Comparison of ENCODE assay signal across 8 mouse cellular contexts in genomic region chr13:41079421-41079780, GRCm38 (mm10). TPM values are rescaled to one million over a fixed set of nuclear protein-coding genes. Genes with fewer than 3 reads are reported as not detected.
DNase-seq lines count a peak whose midpoint lies in the region; ATAC-seq and TF ChIP-seq lines count a peak whose summit lies in the region.

Gene Mak (minus strand): TSS chr13:41079706.

- ATAC-seq in heart, embryonic 15.5 days (replicated peaks; ENCODE audit: insufficient number of reproducible peaks, insufficient read depth, low FRiP score, low read depth), result peak; percentile 78; the same call in 1 of the 2 replicates
- peak; percentile 94 for ATAC-seq in liver, embryonic 13.5 days (ENCODE audit: low read depth)
- peak; percentile 93 for ATAC-seq in neural tube, embryonic 12.5 days (ENCODE audit: low FRiP score, low read depth)
- ATAC-seq in stomach, embryonic 16.5 days (ENCODE audit: insufficient read depth, low FRiP score), result peak; percentile 90

- H3K9ac ChIP-seq in heart, embryonic 15.5 days, result no peak within 1 kb of the TSS
- H3K9ac ChIP-seq in liver, embryonic 13.5 days, result peak within 1 kb of the TSS; percentile 45
- peak within 1 kb of the TSS; percentile 48; the same call in 1 of the 2 replicates for H3K9ac ChIP-seq in neural tube, embryonic 12.5 days
- H3K9ac ChIP-seq in stomach, embryonic 16.5 days (ENCODE audit: low read length), result peak within 1 kb of the TSS; percentile 51

- no peak within 1 kb of the TSS for H3K27ac ChIP-seq in gastrocnemius, adult 2 months
- no peak within 1 kb of the TSS for H3K27ac ChIP-seq in heart, embryonic 15.5 days
- H3K27ac ChIP-seq in liver, embryonic 13.5 days, result no peak within 1 kb of the TSS
- H3K27ac ChIP-seq in neural tube, embryonic 12.5 days, result no peak within 1 kb of the TSS
- H3K27ac ChIP-seq in stomach, embryonic 16.5 days (ENCODE audit: low read length), result no peak within 1 kb of the TSS

- peaks cover 24% of the 10 kb centered on the region for H3K27me3 ChIP-seq in heart, embryonic 15.5 days
- H3K27me3 ChIP-seq in liver, embryonic 13.5 days, result peaks cover 66% of the 10 kb centered on the region
- H3K27me3 ChIP-seq in neural tube, embryonic 12.5 days (replicated peaks), result peaks cover 23% of the 10 kb centered on the region
- H3K27me3 ChIP-seq in stomach, embryonic 16.5 days (ENCODE audit: control insufficient read depth, insufficient read depth, low read length), result peaks cover 5% of the 10 kb centered on the region; the same call in 1 of the 2 replicates

- TF ChIP-seq CTCF in gastrocnemius, adult 2 months (IDR thresholded peaks at IDR 0.05), result no peak

- peak within 1 kb of the TSS; percentile 86 for H3K4me2 ChIP-seq in heart, embryonic 15.5 days
- H3K4me2 ChIP-seq in liver, embryonic 13.5 days, result peak within 1 kb of the TSS; percentile 82
- H3K4me2 ChIP-seq in neural tube, embryonic 12.5 days (replicated peaks), result peak within 1 kb of the TSS; percentile 86
- peak within 1 kb of the TSS; percentile 98 for H3K4me2 ChIP-seq in stomach, embryonic 16.5 days (ENCODE audit: low read depth, low read length)

- no peaks in the 10 kb centered on the region for H3K9me3 ChIP-seq in heart, embryonic 15.5 days (replicated peaks)
- no peaks in the 10 kb centered on the region for H3K9me3 ChIP-seq in liver, embryonic 13.5 days (replicated peaks)
- H3K9me3 ChIP-seq in neural tube, embryonic 12.5 days, result no peaks in the 10 kb centered on the region
- no peaks in the 10 kb centered on the region for H3K9me3 ChIP-seq in stomach, embryonic 16.5 days (replicated peaks; ENCODE audit: control insufficient read depth, low read length)

- peak; percentile 45 for DNase-seq in gastrocnemius, adult 2 months
- no peak for DNase-seq in gastrocnemius, postnatal 36 days
- DNase-seq in embryo, embryonic 11 days, result peak; percentile 89
- DNase-seq in kidney, postnatal 14 days, result peak; percentile 78
- peak; percentile 80 for DNase-seq in liver, embryonic 13.5 days

- peaks cover 6% of the 10 kb centered on the region for H3K4me1 ChIP-seq in heart, embryonic 15.5 days (replicated peaks)
- H3K4me1 ChIP-seq in liver, embryonic 13.5 days (replicated peaks), result peaks cover 9% of the 10 kb centered on the region
- H3K4me1 ChIP-seq in neural tube, embryonic 12.5 days, result peaks cover 11% of the 10 kb centered on the region
- H3K4me1 ChIP-seq in stomach, embryonic 16.5 days (ENCODE audit: control insufficient read depth, insufficient read depth, low read length), result no peaks in the 10 kb centered on the region

- peak within 1 kb of the TSS; percentile 67 for H3K4me3 ChIP-seq in gastrocnemius, adult 2 months
- peak within 1 kb of the TSS; percentile 51 for H3K4me3 ChIP-seq in heart, embryonic 15.5 days
- H3K4me3 ChIP-seq in liver, embryonic 13.5 days (replicated peaks), result peak within 1 kb of the TSS; percentile 51
- peak within 1 kb of the TSS; percentile 45 for H3K4me3 ChIP-seq in neural tube, embryonic 12.5 days
- peak within 1 kb of the TSS; percentile 57 for H3K4me3 ChIP-seq in stomach, embryonic 16.5 days (replicated peaks; ENCODE audit: low read length)

- WGBS in heart, embryonic 15.5 days, result under 1% methylated on average over 40 of the region's 40 CpGs
- WGBS in liver, embryonic 13.5 days (ENCODE audit: insufficient replicate concordance), result under 1% methylated on average over 37 of the region's 40 CpGs
- under 1% methylated on average over 40 of the region's 40 CpGs for WGBS in neural tube, embryonic 12.5 days
- WGBS in stomach, embryonic 16.5 days, result under 1% methylated on average over 36 of the region's 40 CpGs

- intact Hi-C loops in gastrocnemius, adult 2 months (cut with DNase I), result no loop called here
- intact Hi-C loops in gastrocnemius, postnatal 36 days (cut with DNase I), result no loop called here

- H3K36me3 ChIP-seq in heart, embryonic 15.5 days, result no peaks in the 10 kb centered on the region
- no peaks in the 10 kb centered on the region for H3K36me3 ChIP-seq in liver, embryonic 13.5 days
- H3K36me3 ChIP-seq in neural tube, embryonic 12.5 days, result no peaks in the 10 kb centered on the region
- no peaks in the 10 kb centered on the region for H3K36me3 ChIP-seq in stomach, embryonic 16.5 days (ENCODE audit: control insufficient read depth, insufficient read depth, low read length)

RNA-seq across cellular contexts. Expression of gene Mak, which starts in this region (rescaled TPM):
- not detected for total RNA-seq in gastrocnemius, adult 2 months (2021)
- total RNA-seq in gastrocnemius, postnatal 36 days (2021), result not detected
- polyA plus RNA-seq in heart, embryonic 15.5 days (2015; fragmentation: Nextera tagmentation; extraction: Ambion mirVana), result 0.04 and 0.22 TPM in 2 replicates
- polyA plus RNA-seq in liver, embryonic 13.5 days (2015; fragmentation: Nextera tagmentation; extraction: Ambion mirVana), result 0.20 and 0.21 TPM in 2 replicates
- polyA plus RNA-seq in neural tube, embryonic 12.5 days (2016; fragmentation: Nextera tagmentation; extraction: Ambion mirVana), result 0.29 and 0.40 TPM in 2 replicates
- polyA plus RNA-seq in stomach, embryonic 16.5 days (2015; fragmentation: Nextera tagmentation; extraction: Ambion mirVana), result 0.35 and 0.49 TPM in 2 replicates

Comparison
In these comparisons a context has a peak if more than half of its experiments do, and no peak if none do; other contexts are left out.
1. Peak in DNase-seq and H3K4me3 ChIP-seq in gastrocnemius, adult 2 months; RNA of the gene not detected or under 1 TPM.
2. Peak in ATAC-seq, H3K4me3 ChIP-seq and H3K4me2 ChIP-seq in heart, embryonic 15.5 days; RNA of the gene not detected or under 1 TPM.
3. Peak in DNase-seq, ATAC-seq, H3K4me3 ChIP-seq, H3K9ac ChIP-seq and H3K4me2 ChIP-seq in liver, embryonic 13.5 days; RNA of the gene not detected or under 1 TPM.
4. Peak in ATAC-seq, H3K4me3 ChIP-seq, H3K9ac ChIP-seq and H3K4me2 ChIP-seq in neural tube, embryonic 12.5 days; RNA of the gene not detected or under 1 TPM.
5. Peak in ATAC-seq, H3K4me3 ChIP-seq, H3K9ac ChIP-seq and H3K4me2 ChIP-seq in stomach, embryonic 16.5 days; RNA of the gene not detected or under 1 TPM.
6. DNase-seq: peak in embryo, embryonic 11 days (single experiment) and kidney, postnatal 14 days (single experiment); none in gastrocnemius, postnatal 36 days (0 of 2).
7. Peak in every context shown above with its lines, with median percentiles within 50 percentile points of each other: H3K4me3 ChIP-seq, ATAC-seq and H3K4me2 ChIP-seq.